Mouse (Mus musculus): ENCODE data around the gene Fli1. TPM values are rescaled to one million over a fixed set of nuclear protein-coding genes. Genes with fewer than 3 reads are reported as not detected.

Fli1 gene
- total RNA-seq, 2 experiments from 2014 or later, result 5.4 to 6.3 TPM

DNA sequence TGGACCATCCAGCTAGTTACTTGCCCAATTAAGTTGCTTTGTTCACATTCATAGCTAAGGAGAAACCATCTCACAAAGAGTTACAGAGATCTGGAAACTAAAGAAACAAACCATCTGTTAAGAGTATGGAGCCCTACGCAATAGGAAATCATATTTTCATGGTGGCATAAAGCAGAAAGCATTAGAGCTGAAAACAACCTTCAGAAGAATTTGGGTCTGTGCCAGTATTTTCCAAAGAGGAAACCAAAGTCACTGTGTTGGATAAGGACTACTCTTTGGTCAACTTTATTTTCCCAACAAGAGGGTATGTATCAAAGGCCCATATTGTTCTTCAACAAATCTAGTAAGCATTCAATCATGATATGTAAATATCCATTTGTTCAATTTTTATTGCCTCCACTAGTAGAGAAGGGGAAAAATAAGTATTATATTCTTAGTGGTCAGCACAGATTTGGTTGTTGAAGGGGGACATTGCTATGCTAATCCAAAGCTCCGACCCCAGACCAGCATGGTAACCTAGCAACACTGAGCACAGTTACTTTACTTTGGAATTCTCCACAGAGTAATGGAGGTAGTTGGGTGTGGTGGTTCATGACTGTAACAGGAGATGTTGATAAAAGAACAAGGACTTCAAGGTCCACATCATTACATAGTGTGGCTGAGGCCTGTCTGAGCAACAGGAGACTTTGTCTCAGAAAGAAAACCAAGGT lies 20.0 kb downstream of the Fli1 start:
- DNase-seq, result no peak

DNA sequence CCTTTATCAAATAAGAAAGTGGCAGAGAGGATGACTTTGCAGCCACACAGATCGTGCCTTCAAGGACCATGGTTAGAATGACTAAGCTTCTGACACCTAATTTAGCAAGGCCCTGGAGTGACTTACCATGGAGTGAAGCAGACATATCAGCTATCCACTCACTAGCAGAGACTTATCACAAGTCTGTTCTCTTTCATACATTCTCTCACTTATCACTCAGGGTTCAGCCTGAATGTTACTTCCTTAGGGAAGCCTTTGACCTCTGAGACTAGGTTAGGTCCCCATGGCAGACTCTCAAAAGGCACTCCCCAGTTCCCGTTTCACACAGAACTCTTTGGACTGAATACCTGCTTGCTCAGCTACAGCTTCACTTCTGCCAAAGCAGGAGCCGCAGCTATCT lies 21.3 kb downstream of the Fli1 start:
- DNase-seq, result no peak

DNA sequence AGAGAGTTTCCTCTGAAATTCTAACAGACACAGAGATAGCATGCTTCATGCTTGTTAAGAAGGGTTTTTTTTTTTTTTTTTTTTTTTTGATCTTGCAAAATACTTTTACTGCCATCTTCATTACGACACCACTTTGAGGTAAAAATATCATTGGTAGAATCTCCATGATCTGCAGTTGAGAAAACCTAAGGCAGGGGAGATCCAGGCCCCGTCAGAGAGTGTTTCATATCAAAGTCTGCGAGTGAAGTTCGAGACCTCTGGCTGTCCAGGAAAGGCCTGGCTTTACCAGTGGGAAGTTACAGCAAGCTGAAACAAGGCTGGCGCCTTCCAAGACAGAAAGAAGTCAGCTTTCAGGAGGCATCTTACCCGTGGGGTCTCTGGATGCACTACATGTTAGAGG lies 21.8 kb downstream of the Fli1 start:
- no peak for DNase-seq

DNA sequence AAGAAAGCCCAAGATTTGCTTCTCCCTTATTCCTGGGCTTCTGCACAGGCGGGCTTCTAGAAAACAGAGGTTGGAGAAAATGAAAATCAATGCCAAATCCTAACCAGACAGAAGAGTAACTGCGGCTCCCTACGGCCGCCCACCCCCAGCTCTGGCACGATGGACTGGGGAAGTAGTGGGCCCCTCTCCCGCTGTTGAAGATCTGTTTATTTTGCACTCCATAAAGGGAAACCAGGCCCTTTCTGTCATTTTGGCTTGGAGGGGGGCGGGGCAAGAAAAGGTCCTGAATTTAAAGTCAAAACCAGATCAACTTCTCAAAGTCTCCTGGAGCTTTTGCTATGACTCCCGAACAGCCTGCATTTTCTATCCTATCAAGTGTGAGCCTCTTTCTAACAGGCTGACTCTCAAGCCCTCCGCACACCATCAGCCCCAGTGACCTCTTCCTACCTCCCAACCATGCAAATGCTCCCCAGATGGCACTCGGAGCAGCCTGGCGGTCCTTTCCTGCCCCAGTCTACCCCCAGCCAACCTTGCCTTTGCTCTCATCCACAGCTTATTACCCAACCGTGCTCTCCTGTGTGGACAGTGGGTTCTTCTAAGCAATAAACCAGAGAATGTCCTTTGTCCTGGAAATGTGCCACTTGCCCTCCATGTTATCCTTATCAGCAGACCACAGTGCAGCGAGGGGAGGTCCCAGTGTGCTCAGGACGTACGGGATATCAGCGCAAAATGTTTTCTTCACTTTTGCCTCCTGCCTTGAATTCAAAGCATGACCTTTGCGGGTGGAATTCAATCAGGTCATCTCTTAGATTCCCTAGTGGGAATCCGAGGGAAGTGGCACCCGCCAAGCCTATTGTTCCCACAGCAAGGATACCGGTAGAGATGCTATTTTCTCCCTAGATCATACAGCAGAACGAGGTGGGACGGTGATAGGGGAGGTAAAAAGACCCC lies 23.3 kb downstream of the Fli1 start:
- no peak for DNase-seq

DNA sequence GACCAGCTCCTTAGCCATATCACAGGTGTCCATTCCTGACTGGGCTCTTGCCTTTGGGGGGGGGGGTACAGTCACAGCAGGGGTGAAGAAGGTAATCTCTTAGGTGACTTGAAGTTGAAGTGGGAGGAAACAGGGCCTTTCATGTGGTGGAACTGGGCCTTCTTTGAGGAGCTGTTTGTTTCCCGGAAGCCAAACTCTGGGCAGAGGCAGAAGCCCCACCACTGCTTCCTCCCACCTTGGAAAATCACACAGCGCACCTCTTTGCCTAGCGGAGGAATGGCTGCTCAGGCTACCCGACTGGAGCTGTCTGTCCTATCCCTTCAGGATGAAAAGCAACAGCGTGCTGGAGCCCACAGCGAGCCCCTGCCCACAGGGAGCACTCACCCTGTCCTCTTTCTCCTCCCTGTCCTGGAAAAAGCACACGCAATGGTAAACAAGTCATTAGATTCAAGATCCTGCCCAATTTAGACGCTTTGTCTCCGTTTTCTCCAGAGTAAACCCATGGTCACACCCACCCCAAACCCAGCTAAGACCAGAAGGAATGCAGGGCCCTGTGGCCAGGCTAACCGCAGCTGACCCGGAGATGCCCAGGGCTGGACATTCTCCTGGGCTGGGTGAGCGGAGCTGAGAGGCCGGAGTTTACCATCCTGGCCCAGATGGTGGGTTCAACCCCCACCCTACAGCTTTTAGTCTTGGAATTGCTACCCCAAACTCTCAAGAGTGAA lies 24.1 kb downstream of the Fli1 start:
- no peak for DNase-seq

DNA sequence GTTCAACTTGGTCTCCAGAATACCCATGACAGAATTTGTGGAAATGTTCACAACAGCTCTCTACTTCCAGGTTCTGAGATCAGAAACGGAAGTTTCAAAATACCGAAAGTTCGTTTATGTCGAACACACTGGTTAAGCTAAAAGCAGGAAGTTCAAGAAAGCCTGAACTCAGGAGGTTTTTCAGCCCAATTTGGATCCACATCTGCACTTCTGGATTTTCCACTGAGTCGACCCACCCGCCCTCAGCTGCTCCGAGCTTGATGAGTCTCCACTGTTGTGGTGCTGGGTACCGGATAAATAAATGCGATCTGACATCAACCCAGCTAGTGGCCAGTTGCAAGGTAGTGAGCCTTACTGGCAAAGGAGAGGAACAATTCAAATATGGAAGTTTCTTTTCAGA lies 26.0 kb downstream of the Fli1 start:
- no peak for DNase-seq

DNA sequence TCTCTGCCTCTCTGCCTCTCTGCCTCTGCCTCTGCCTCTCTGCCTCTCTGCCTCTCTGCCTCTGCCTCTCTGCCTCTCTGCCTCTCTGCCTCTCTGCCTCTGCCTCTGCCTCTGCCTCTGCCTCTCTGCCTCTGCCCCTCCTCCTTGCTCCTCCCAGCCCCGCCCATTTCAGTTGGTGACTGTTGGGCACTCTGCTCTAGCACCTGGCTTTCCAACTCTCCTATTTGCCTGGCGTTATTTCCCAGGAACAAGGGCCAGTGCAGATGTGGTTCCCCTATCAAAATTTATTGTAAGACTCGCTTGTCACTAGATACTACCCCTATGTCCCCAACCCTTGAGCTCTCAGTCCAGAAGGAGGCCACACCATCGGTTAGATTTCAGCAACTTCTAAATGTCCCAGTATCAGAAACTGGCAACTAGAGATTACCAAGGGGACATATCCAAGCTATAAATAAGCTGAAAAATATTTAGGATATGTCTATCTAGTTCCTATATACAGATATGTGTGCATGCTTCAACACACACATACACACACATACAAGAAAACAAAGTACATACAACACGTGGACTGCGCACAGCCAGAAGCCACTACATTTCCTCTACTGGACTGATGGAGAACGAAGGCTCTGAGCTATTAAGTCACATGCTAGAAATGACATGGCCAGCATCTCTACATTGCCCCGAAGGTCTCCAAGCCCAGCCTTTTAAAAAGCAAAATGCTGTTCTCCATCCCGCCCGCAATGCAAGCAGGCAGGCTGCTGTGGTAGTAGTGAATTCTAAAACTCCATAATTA lies 26.6 kb downstream of the Fli1 start:
- no peak for DNase-seq

DNA sequence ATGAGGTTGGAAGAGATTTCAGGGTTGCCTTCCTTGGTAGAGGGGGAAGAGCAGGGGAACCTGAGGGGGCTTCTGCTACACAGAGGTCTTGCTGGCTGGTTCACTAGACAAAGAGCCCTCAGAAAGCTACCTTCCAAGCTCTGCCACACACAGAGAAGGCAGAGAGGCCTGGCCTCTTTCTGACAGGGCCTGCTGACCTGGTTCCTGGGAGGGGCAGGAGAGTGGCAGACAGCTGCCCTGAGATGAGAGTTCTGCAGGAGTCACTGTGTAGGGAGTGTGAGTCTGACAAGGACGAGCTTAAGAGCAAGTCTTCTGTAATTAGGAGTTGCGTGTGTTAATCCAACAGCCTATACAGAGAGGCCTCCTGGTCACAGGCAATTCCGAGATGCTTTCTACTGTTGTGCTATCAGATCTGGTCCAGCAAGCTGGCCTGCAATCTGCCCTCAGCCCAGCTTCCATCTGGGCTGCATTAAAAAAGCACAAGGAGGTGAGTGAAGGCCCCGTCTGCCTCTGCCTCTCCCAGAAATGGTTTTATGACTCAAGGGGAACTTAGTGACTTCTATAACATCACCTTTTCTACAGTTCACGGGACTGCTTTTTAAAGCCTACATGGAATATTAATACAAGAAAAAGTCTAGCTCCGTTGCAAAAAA lies 28.1 kb downstream of the Fli1 start:
- DNase-seq, result no peak

DNA sequence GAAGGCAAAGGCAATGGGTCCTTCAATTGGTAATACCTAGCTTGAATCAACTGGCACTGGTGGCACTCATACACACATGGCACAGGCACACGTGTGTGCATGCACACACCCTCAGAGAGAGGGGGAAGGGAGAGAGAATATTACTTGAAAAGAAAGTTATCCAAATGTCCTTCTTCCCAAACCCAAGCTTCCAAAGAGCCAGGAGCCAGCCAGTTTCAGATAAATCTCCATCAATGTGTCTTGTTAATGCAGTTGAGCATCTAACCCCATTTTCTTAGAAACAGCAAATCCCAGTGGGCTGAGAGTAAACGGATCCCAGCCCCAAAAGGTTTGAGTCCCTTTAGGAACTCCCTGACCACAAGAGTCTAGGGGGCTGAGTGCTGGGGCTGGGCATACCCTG lies 29.2 kb downstream of the Fli1 start:
- DNase-seq, result no peak

DNA sequence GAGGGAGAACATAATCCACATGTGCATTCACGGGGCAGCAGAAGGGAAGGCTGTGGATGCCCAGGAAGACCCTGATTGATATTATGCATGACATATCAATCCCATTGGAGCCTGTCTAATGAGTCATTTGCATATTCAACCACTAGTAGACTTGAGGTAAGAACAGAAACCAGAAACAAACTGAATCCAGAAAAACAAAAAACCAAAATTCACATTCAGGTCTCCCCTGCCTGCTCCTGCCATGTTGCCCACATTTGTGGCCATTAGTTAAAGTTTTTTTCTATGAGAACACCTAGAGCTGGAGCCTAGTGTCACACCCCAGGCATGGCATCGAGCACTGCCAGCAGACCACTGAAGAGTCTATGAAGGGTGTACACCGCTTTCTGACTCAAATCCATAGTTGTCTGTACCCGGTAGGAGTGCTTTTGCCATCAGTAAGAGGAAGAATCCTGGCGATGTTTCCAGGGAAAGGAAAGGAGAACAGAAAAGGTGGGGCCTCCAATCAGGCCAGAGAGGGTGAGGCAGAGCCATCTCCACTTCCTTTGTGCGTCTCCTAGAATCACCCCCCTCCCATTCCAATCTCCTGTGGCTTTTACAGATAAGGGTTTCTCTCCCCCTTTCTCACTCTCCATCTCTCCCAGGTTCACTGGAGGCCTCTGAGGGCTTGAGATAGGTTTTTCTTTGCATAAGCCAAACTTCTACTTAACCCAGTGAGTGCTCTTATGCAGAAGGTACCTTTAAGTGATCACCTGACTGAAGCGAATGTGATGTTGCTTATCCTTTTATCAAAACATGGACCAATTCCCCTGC lies 32.0 kb downstream of the Fli1 start:
- DNase-seq, result no peak

DNA sequence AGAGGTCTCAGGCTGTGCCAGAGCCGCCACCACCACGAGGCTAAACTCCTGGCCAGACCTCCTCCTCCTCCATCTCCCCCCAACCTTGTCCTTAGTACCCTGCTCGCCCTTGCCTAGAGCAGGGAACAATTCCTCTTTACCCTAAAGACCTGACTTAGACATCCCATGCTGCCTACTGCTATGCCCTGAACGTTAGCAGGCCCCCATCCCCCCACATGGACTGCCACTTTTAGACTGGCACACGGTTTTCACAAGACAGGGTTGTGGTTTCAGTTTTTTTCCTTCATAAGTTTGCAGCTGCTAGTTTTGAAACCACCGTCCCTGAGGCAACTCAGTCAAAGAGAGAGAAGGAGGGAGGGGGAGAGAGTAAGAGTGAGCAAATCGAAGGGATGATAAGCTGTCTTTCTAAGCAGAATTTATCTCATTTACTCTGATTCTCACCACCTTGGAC lies 32.9 kb downstream of the Fli1 start:
- DNase-seq, result no peak

DNA sequence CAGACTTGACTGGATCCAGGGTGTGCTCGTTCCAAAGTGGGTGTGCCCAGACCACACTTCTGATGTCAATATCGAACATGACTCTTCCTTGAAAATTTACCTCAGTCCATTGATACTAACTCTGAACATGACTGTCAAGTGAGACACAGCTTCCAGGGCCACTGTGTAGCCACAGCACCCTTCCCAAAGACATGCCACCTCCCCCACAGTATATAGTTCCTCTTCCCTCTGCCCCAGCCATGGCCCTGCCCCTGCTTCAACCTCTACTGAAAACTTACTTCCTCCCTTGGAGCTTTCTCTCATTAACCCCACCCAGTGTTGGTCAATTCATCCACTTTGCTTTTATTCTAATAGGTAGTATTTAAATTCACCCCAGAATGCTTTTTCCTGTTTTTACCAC lies 34.0 kb downstream of the Fli1 start:
- DNase-seq, result no peak

DNA sequence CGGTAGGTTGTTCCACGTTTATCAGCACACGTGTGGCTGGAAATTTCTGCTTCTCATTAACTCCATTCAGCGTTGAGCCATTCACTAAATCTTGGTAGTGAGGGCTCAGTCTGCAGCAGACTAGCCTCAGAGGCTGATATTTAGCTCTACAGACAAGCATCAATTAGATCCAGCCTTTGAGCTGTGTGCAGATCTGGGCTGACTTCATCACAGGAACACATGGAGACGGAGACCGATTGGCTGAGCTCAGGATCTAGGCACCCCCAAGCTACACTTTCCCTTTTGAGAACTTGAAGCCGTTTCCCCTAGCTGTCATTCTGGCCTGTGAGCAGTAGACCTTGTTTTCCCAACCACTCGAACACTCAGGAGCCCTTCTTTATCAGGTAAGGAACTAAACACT lies 34.5 kb downstream of the Fli1 start:
- no peak for DNase-seq

DNA sequence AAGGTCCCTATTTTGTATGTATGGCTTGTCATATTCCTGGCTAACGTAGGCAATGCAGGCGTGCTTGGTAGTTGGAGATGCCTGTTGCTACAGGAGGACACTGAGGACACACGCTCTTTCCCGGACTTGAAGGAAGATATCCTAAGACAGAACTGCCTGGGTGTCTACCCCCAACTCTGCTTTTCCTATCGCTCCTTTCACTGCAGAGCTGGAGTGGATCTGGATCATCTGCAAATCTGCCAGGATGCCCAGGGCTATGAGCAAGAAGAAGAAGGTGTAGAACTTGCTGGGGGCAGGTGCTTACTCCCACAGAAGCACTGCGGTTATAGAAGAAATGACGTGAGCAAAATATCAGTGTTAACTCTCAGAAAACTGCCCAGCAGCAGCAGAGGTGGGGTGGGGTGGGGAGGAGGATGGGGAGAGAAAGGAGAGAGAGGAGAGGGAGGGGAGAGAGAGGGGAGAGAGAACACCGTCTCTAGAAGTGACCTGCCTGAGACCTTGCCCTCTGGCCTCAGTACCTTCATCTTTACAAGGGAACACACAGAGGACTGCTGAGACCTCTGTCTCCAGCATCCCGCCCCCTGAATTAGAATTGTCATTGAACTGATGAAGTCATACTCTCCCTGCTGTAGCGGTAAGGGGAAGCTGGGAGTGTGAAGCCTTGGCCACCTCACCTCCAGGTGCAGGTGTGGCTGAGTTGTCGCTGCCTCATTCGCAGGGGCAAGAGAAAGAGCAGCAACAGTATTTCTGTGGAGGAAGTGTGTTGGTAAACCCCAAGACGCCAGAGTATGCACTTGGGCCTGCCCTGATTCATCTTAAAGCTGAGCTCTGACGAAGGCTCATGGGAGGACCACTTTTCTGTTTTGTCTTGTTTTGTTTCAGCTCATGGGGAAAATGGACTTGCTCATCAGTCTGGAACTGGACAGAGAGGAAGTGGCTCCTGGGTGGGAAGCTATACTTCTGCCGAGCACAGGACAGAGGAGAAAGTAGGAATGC lies 35.5 kb downstream of the Fli1 start:
- no peak for DNase-seq

DNA sequence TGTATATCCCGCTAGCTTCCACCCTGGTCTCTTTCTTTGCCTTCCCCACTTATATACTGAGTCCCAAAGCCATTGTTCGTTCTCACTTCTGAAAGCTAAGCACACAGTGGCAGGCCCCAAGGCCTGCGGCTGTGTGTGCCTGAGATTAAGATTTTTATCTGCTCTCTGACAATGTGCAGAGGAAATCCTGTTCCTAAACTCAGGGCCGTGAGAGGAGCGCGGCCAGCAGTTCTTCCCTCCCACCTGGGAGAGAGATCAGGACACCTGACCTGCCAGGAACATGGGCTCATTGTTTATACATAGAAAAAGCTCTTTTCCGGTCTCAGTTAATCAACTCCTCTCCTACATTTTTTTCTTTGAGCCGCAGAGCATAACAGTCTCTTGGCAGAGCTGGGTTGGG lies 36.5 kb downstream of the Fli1 start:
- DNase-seq, result no peak

DNA sequence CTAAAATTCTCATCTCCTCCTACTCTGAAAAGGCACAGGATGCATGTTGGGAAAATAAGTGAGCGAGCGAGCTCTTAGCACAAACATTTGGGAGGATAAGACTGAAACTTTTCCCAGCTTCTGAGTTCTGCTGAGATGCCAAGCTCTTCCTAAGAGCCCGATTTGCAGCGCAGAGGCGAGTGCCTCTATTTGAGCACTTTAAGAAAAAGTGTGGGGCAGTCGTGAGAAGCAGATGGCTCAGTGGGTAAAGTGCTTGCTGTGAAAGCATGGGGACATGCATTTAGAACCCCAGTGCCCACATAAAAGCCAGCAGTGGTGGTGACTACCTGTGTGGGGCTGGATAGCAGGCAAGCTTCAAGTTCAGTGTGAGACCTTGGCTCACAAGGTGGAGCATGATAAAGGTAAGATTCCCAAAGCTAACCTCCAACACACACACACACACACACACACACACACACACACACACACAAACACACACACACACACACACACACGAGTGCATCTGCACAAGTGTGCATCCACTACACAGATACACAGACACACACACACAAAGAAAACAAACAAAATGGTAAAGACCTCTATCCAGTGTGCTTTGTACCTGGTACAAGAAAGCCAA lies 37.1 kb downstream of the Fli1 start:
- DNase-seq, result no peak

DNA sequence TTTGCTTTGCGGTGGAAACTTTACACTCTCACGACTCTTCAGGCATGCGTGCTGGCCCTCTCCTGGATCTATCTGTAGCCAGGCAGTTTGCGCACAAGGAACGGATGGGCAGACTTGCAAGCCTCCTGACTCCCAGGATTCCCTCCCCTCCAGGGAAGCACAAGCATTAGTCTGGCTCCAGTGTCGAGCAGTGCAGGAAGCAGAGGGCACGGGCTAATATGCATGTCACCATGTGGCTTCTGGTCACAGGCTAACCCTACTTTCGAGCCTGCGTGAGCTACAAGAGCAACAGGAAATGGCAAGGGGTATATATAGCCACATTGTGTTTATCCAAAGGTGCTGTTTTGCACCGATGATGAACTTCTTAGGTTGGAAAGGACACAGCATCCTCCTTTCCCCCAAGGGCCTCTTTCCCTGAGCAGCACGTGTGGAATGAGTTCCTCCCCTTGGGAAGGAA lies 38.6 kb downstream of the Fli1 start:
- DNase-seq, result no peak

DNA sequence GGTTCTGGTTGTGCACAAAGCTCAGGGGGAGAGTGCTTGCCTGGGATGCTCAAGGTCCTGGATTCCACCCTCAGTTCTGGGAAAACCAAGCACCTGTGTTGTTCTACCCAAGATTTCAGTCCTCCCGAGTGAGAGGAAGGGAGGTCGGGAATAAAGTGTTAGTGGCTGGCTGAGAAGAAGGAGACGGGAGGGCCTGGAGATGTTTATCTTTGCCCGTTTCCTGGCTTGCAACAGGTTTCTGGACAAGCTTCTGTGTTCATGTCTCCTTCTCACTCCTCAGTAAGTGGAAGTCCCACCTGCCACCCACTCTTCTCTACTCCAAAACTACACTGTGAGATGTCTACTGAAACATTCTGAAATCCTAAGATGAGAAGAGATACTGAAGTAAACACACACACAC lies 39.2 kb downstream of the Fli1 start:
- DNase-seq, result no peak

All from layer of hippocampus, postnatal 36 days (tissue).